Mouse (Mus musculus) midbrain, embryonic 11.5 days (tissue): Measurements from ENCODE around the gene Gm13287. TPM values are rescaled to one million over a fixed set of nuclear protein-coding genes. Genes with fewer than 3 reads are reported as not detected.
"Not testable (repeated sequence)": the region's sequence is repeated elsewhere in the genome, so short reads cannot be mapped to it uniquely, and the experiment has no call there.

Source experiments
- ATAC-seq: fragments of 200-750 bp; cut with Nextera tagmentation; 2 replicates; pipeline ENCODE4 v1.8.0; 2017; ENCODE audit warnings: moderate TSS enrichment, moderate library complexity; ENCODE audit not compliant: low FRiP score
- DNase-seq: peaks from one replicate; pipeline ENCODE4 v3.0.0; 2015; ENCODE audit warnings: low spot score; ENCODE audit errors: missing footprints
- H3K27ac ChIP-seq: fragments of 300-500 bp; sonication (generic); 2 replicates; pipeline ENCODE4 v1.5.1; 2014; ENCODE audit warnings: low read depth, low read length
- H3K27me3 ChIP-seq: fragments of 300-500 bp; sonication (generic); 2 replicates; pipeline ENCODE4 v1.6.1; 2014; ENCODE audit warnings: mild to moderate bottlenecking, low read length, moderate library complexity, mixed read lengths; ENCODE audit not compliant: control insufficient read depth, insufficient read depth
- H3K36me3 ChIP-seq: fragments of 300-500 bp; sonication (generic); 2 replicates; pipeline ENCODE4 v1.6.1; 2014; ENCODE audit warnings: mild to moderate bottlenecking, low read length, moderate library complexity, mixed read lengths; ENCODE audit not compliant: control insufficient read depth, insufficient read depth
- H3K4me1 ChIP-seq: fragments of 300-500 bp; sonication (generic); 2 replicates; pipeline ENCODE4 v1.6.1; 2014; ENCODE audit warnings: low read length; ENCODE audit not compliant: control insufficient read depth, insufficient read depth
- H3K4me2 ChIP-seq: fragments of 300-500 bp; sonication (generic); 2 replicates; pipeline ENCODE4 v1.6.1; 2014; ENCODE audit warnings: mild to moderate bottlenecking, moderate library complexity
- H3K4me3 ChIP-seq: fragments of 300-500 bp; sonication (generic); 2 replicates; pipeline ENCODE4 v1.5.1; 2014; ENCODE audit warnings: low read depth, low read length
- H3K9ac ChIP-seq: fragments of 300-500 bp; sonication (generic); 2 replicates; pipeline ENCODE4 v1.6.1; 2014; ENCODE audit warnings: low read length
- H3K9me3 ChIP-seq: fragments of 300-500 bp; sonication (generic); 2 replicates; pipeline ENCODE4 v1.6.1; 2016; ENCODE audit warnings: low read length; ENCODE audit not compliant: control insufficient read depth
- WGBS: fragments of 180-500 bp; shearing (Covaris S2); extraction: QIAGEN DNeasy Blood & Tissue Kit; methylation state at CpG from one replicate; pipeline ENCODE4 v1.1.7; 2014; 5-methylcytosine and 5-hydroxymethylcytosine counted together
- polyA plus RNA-seq: library from polyadenylated mRNA; unstranded; fragments of >200 nt; fragmentation: Nextera tagmentation; extraction: Ambion mirVana; gene quantifications from 2 replicates; pipeline ENCODE4 v1.2.1, GENCODE M21; 2014

Gm13287 gene
- polyA plus RNA-seq, 1 experiment from 2014 or later, result not detected

DNA sequence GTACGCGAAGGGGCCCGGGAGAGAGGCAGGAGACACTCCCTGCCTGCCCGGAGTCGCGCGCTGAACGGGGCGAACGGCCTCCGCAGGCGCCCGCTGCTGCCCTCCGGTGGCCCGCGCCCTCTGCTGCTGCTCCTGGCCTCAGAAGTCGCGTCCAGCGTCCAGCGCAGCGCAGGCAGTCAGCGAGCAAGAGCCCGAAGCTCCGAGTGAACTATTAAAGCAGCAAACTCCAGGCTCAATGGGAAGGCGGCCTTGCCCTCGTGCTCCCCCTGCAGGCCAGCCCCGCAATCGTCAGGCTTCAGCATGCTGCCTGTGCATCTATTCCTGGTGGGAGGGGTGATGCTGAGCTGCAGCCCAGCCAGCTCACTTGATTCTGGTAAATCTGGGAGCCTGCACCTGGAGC lies 11.8 kb upstream of the Gm13287 start, which contains the start of gene Gm13278:
Gene Gm13278 (plus strand): TSS at position 301 of the 400 bp plus-strand sequence.
- H3K27ac ChIP-seq, H3K27me3 ChIP-seq, H3K36me3 ChIP-seq, ATAC-seq, DNase-seq, H3K4me2 ChIP-seq, H3K9me3 ChIP-seq, H3K9ac ChIP-seq, H3K4me3 ChIP-seq, H3K4me1 ChIP-seq: not testable (repeated sequence)
- no CpG with 5 or more reads among the region's 28 CpGs for WGBS

DNA sequence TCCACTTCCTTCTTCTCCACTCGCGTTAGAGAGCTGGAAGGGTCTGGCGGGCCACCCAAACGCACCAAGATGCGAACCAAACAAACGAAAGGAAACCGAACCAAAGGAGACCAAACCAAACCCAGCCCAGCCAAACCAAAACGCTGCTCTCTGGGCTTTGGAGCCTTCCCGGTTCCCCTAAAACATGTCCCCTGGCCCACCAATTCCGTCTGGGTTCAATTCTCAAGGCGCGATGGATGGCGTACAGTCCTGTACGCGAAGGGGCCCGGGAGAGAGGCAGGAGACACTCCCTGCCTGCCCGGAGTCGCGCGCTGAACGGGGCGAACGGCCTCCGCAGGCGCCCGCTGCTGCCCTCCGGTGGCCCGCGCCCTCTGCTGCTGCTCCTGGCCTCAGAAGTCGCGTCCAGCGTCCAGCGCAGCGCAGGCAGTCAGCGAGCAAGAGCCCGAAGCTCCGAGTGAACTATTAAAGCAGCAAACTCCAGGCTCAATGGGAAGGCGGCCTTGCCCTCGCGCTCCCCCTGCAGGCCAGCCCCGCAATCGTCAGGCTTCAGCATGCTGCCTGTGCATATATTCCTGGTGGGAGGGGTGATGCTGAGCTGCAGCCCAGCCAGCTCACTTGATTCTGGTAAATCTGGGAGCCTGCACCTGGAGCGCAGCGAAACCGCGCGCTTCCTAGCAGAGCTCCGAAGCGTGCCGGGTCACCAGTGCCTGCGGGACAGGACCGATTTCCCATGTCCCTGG lies 8.9 kb upstream of the Gm13287 start, which contains the start of gene Gm13275:
Gene Gm13275 (plus strand): TSS at position 552 of the 740 bp plus-strand sequence.
- not testable (repeated sequence) for H3K27ac ChIP-seq, H3K4me1 ChIP-seq, H3K27me3 ChIP-seq, H3K9me3 ChIP-seq, H3K36me3 ChIP-seq, H3K4me2 ChIP-seq, DNase-seq, H3K9ac ChIP-seq, H3K4me3 ChIP-seq, ATAC-seq
- 0% methylated on average over 5 of the region's 52 CpGs for WGBS

DNA sequence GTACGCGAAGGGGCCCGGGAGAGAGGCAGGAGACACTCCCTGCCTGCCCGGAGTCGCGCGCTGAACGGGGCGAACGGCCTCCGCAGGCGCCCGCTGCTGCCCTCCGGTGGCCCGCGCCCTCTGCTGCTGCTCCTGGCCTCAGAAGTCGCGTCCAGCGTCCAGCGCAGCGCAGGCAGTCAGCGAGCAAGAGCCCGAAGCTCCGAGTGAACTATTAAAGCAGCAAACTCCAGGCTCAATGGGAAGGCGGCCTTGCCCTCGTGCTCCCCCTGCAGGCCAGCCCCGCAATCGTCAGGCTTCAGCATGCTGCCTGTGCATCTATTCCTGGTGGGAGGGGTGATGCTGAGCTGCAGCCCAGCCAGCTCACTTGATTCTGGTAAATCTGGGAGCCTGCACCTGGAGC lies 6.0 kb upstream of the Gm13287 start, which contains the start of gene Gm13279:
Gene Gm13279 (plus strand): TSS at position 301 of the 400 bp plus-strand sequence.
- H3K9me3 ChIP-seq, H3K27ac ChIP-seq, DNase-seq, ATAC-seq, H3K4me3 ChIP-seq, H3K36me3 ChIP-seq, H3K27me3 ChIP-seq, H3K4me1 ChIP-seq, H3K4me2 ChIP-seq, H3K9ac ChIP-seq: not testable (repeated sequence)
- WGBS, result no CpG with 5 or more reads among the region's 28 CpGs

DNA sequence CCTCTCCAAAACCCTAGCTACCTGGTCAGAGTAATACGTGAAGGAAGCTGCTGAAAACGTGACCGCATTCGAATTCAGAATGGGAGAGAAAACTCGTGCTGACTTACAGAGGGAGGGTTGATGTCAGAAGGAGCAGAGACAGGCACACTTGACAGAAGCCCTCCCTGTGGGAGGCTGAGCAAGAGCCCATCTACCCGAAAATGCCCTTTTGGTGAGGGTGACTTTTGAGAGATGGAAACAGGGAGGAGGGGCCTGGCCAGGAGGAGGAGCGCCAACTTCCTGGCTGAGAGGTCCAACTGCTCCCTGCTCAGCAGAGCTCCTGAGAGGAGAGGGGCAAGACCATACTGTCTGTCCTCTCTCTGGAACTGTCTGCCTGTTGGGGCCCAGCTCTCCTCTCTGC lies 3.7 kb upstream of the Gm13287 start, which contains the start of gene Gm13285:
Gene Gm13285 (plus strand): TSS at position 301 of the 400 bp plus-strand sequence.
- WGBS, result 7% methylated on average over 3 of the region's 7 CpGs
- not testable (repeated sequence) for H3K9ac ChIP-seq, H3K27ac ChIP-seq, H3K9me3 ChIP-seq, ATAC-seq, H3K4me3 ChIP-seq, H3K27me3 ChIP-seq, DNase-seq, H3K4me2 ChIP-seq, H3K4me1 ChIP-seq, H3K36me3 ChIP-seq

DNA sequence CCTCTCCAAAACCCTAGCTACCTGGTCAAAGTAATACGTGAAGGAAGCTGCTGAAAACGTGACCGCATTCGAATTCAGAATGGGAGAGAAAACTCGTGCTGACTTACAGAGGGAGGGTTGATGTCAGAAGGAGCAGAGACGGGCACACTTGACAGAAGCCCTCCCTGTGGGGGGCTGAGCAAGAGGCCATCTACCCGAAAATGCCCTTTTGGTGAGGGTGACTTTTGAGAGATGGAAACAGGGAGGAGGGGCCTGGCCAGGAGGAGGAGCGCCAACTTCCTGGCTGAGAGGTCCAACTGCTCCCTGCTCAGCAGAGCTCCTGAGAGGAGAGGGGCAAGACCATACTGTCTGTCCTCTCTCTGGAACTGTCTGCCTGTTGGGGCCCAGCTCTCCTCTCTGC lies 2.2 kb downstream of the Gm13287 start, which contains the start of gene Gm13288:
Gene Gm13288 (plus strand): TSS at position 301 of the 400 bp plus-strand sequence.
- H3K27ac ChIP-seq, DNase-seq, ATAC-seq, H3K27me3 ChIP-seq, H3K4me1 ChIP-seq, H3K36me3 ChIP-seq, H3K9me3 ChIP-seq, H3K4me2 ChIP-seq, H3K4me3 ChIP-seq, H3K9ac ChIP-seq: not testable (repeated sequence)
- no CpG with 5 or more reads among the region's 8 CpGs for WGBS

DNA sequence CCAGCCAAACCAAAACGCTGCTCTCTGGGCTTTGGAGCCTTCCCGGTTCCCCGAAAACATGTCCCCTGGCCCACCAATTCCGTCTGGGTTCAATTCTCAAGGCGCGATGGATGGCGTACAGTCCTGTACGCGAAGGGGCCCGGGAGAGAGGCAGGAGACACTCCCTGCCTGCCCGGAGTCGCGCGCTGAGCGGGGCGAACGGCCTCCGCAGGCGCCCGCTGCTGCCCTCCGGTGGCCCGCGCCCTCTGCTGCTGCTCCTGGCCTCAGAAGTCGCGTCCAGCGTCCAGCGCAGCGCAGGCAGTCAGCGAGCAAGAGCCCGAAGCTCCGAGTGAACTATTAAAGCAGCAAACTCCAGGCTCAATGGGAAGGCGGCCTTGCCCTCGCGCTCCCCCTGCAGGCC lies 2.7 kb downstream of the Gm13287 start:
- not testable (repeated sequence) for H3K27me3 ChIP-seq, H3K36me3 ChIP-seq, DNase-seq, H3K4me2 ChIP-seq, H3K27ac ChIP-seq, H3K4me3 ChIP-seq, H3K9me3 ChIP-seq, ATAC-seq, H3K9ac ChIP-seq, H3K4me1 ChIP-seq
- WGBS, result 0% methylated on average over 11 of the region's 34 CpGs

DNA sequence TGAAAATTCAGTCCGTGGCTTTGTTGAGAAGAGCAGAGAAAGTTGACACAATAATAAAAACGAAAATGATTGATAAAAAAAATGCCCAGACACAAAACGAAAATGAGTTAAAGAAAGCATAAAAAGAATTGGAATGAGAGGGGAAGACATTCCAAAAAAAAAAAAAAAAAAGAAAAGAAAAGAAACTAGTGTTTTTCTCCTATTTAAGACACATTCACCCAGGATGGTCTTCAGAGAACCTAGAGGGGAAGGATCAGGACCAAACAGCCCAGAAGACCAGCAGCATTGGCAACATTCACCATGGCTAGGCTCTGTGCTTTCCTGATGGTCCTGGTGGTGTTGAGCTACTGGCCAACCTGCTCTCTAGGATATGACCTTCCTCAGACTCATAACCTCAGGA lies 12.9 kb downstream of the Gm13287 start, which contains the start of gene Ifna7:
Gene Ifna7 (plus strand): TSS at position 301 of the 400 bp plus-strand sequence.
- Histone ChIP-seq H3K27ac (no peak within 1 kb of the TSS), H3K9ac (no peak within 1 kb of the TSS), H3K9me3 (no peaks in the 10 kb centered on the region), H3K27me3 (no peaks in the 10 kb centered on the region), H3K36me3 (no peaks in the 10 kb centered on the region), H3K4me2 (no peak within 1 kb of the TSS), H3K4me3 (no peak within 1 kb of the TSS), H3K4me1 (no peaks in the 10 kb centered on the region)
- 61% methylated on average over 3 of the region's 3 CpGs for WGBS
- ATAC-seq (no peak), DNase-seq (no peak)

DNA sequence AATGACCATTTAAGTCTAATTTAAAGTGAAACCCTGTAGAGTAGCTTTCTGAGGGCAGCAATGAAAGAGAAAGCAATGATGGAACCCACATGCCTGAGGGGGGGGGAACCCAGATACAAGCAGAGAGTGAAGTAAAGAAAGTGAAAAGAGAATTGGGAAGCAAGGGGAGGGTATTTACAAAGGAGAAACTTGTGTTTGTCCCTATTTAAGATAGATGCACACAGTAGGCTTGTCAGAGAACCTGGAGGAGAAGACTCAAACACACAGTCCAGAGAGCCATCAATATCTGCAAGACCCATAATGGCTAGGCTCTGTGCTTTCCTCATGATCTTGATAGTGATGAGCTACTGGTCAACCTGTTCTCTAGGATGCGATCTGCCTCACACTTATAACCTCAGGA lies 16.6 kb downstream of the Gm13287 start, which contains the start of gene Ifna11:
Gene Ifna11 (plus strand): TSS at position 301 of the 400 bp plus-strand sequence.
- no peaks in the 10 kb centered on the region for H3K27me3 ChIP-seq
- H3K4me3 ChIP-seq, result no peak within 1 kb of the TSS
- no peaks in the 10 kb centered on the region for H3K9me3 ChIP-seq
- H3K4me2 ChIP-seq, result no peak within 1 kb of the TSS
- DNase-seq (no peak), ATAC-seq (no peak)
- no peak within 1 kb of the TSS for H3K27ac ChIP-seq
- WGBS, result 78% methylated on average over 1 of the region's 1 CpGs
- H3K9ac ChIP-seq, result no peak within 1 kb of the TSS
- H3K36me3 ChIP-seq, result no peaks in the 10 kb centered on the region
- no peaks in the 10 kb centered on the region for H3K4me1 ChIP-seq

DNA sequence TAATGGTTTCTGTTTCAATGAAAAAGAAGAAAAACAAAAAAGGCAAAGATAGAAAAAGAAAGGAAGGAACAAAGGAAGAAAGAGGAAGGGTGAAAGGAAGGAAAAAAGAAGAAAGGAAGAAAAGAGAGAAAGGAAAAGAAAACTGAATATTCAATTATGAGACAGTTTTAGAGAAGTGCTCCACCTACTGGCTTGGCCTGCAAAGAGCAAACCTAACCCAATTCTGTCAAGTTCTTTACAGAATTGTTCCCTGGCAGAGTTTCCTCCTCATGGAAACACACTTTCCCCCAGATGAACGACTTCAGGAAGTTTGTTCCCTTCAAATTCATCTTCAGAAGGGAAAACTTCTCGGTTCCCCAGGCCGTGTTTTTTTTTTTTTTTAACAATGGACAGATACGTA lies 19.9 kb downstream of the Gm13287 start:
- Histone ChIP-seq H3K4me3 (no peak overlapping the region), H3K9ac (no peak overlapping the region), H3K27ac (no peak overlapping the region), H3K4me1 (no peaks in the 10 kb centered on the region), H3K9me3 (no peaks in the 10 kb centered on the region), H3K36me3 (no peaks in the 10 kb centered on the region), H3K27me3 (no peaks in the 10 kb centered on the region), H3K4me2 (no peak overlapping the region)
- DNase-seq (no peak), ATAC-seq (no peak)
- WGBS, result 30% methylated on average over 4 of the region's 4 CpGs
